Mouse (Mus musculus) brain, embryonic 14.5 days (tissue): ENCODE data around the gene Gm21887. TPM values are rescaled to one million over a fixed set of nuclear protein-coding genes. Genes with fewer than 3 reads are reported as not detected.

Experiments used
- DNase-seq: peaks from one replicate; pipeline ENCODE4 v3.0.0-alpha.2; 2011; ENCODE audit warnings: low read depth
- CTCF ChIP-seq: fragments of 200-500 bp; IDR thresholded peaks from 2 replicates; pipeline ENCODE4 v1.5.1; 2012; ENCODE audit warnings: inconsistent platforms, mild to moderate bottlenecking, moderate library complexity, borderline replicate concordance; ENCODE audit not compliant: insufficient read depth, insufficient read length; ENCODE audit errors: extremely low read depth
- polyA plus RNA-seq: library from polyadenylated mRNA; depleted of rRNA; stranded (reverse); fragments of >200 nt; gene quantifications from 2 replicates; pipeline ENCODE4 v1.2.3, GENCODE M21; 2012; rRNA removed

Gene Gm21887
- polyA plus RNA-seq, 1 experiment: 1,536 TPM

DNA sequence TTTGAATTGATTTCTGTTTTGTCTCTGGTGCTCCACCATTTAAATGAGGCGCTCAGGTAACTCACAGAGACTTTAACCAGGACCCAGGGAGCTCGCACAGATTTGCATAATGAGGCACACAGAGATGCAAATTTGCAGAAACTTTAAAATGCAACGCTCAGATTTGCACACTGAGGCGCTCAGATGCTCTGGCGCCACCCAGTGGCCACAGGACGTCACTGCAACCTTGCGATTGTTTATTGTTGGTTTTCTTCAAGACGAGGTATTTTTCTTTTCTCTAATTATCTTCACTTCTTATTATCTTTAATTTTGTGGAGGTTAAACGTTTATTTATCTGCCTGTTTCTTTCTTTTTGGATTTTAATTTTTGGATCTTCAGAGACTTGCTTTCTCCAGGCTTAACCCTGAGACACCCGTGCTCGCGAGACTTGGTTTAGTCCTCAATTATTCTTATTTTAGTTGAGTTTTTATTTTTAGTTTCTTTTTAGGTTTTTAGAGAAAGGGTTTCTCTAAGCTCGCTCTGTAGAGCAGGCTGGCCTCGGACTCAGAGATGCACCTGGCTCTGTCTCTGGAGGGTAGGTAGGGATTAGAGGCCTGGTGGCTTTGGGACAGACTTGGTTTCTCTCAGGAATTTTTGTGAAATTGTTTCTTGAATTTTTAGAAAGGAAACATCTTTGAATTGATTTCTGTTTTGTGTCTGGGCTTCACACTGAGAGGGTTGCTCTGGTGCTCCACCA, 10.7 kb downstream of the Gm21887 start:
- peak; percentile 54 for TF ChIP-seq CTCF
- DNase-seq: peak; percentile 98

DNA sequence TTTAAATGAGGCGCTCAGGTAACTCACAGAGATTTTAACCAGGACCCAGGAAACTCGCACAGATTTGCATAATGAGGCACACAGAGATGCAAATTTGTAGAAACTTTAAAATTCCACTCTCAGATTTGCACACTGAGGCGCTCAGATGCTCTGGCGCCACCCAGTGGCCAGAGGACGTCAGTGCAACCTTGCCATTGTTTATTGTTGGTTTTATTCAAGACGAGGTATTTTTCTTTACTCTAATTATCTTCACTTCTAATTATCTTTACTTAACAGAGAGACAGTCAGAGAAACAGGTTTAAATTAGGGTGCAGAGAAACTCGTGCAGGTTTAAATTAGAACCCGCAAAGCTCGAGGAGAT, 11.2 kb downstream of the Gm21887 start:
- peak; percentile 96 for TF ChIP-seq CTCF
- DNase-seq: peak; percentile 98

DNA sequence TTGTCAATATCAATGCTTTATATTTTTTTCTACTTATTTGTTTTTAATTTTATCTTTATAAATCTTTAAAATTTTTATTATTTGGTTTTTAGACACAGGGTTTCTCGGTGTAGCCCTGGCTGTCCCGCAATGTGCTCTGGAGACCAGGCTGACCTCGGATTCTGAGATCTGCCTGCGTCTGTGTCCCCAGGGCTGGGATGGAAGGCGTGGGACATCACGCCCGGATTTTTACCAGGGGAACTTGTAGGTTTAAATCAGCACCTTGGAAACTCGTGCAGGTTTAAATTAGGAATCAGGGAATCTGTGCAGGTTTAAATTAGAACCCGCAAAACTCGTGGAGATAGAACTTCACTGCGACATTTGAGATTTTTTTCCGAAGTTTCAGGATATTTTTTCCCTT, 11.7 kb downstream of the Gm21887 start:
- peak; percentile 63 for DNase-seq

DNA sequence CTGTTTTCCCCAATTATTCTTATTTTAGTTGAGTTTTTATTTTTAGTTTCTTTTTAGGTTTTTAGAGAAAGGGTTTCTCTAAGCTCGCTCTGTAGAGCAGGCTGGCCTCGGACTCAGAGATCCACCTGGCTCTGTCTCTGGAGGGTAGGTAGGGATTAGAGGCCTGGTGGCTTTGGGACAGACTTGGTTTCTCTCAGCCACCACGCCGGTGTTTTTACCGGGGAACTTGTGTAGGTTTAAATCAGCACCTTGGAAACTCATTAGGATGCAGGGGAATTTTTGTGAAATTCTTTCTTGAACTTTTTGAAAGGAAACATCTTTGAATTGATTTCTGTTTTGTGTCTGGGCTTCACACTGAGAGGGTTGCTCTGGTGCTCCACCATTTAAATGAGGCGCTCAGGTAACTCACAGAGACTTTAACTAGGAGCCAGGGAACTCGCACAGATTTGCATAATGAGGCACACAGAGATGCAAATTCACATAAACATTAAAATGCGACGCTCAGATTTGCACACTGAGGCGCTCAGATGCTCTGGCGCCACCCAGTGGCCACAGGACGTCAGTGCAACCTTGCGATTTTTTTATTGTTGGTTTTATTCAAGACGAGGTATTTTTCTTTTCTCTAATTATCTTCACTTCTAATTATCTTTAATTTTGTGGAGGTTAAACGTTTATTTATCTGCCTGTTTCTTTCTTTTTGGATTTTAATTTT, 12.4 kb downstream of the Gm21887 start:
- TF ChIP-seq CTCF: peak; percentile 57
- DNase-seq: peak; percentile 97

Other genes starting within 250 kb of the Gm21887 start
- not detected in 2 replicates for gene 4933400A11Rik, start 230.0 kb upstream of the Gm21887 start, polyA plus RNA-seq